Mouse (Mus musculus) frontal cortex, postnatal 25 days (tissue): ENCODE data around the gene Ly86.

ENCODE experiments used
- DNase-seq, 2 experiments: peaks; one replicate each; pipeline ENCODE4 v3.0.0; 2022; ENCODE audit warnings: low spot score in 2 of 2

Gene Ly86

GRCm38 (mm10) chr13:37353868-37354267, 8.9 kb downstream of the Ly86 start:
- no peak for DNase-seq

GRCm38 (mm10) chr13:37354432-37354831, 9.4 kb downstream of the Ly86 start:
- DNase-seq: no peak

GRCm38 (mm10) chr13:37355642-37356331, 10.8 kb downstream of the Ly86 start:
- DNase-seq: no peak

- no peak for DNase-seq
Measured at GRCm38 (mm10) chr13:37356549-37356948, 11.5 kb downstream of the Ly86 start.

GRCm38 (mm10) chr13:37358112-37358511, 13.1 kb downstream of the Ly86 start:
- DNase-seq: no peak

- no peak for DNase-seq
Measured at GRCm38 (mm10) chr13:37361249-37361648, 16.2 kb downstream of the Ly86 start.

GRCm38 (mm10) chr13:37364351-37364750, 19.3 kb downstream of the Ly86 start:
- no peak for DNase-seq

- DNase-seq: no peak
Measured at GRCm38 (mm10) chr13:37376411-37376810, 31.4 kb downstream of the Ly86 start.

GRCm38 (mm10) chr13:37388222-37389202, 43.5 kb downstream of the Ly86 start:
- DNase-seq: peak in 1 of 2 experiments; percentile 16

GRCm38 (mm10) chr13:37389296-37389695, 44.3 kb downstream of the Ly86 start:
- no peak for DNase-seq

- DNase-seq: no peak
Measured at GRCm38 (mm10) chr13:37398791-37399190, 53.8 kb downstream of the Ly86 start.

- no peak for DNase-seq
Measured at GRCm38 (mm10) chr13:37399340-37399739, 54.3 kb downstream of the Ly86 start.

GRCm38 (mm10) chr13:37402421-37402820, 57.4 kb downstream of the Ly86 start:
- DNase-seq: no peak

GRCm38 (mm10) chr13:37403708-37404107, 58.7 kb downstream of the Ly86 start:
- no peak for DNase-seq

GRCm38 (mm10) chr13:37415696-37416095, 70.7 kb downstream of the Ly86 start:
- DNase-seq: peak in 1 of 2 experiments; percentile 22

- no peak for DNase-seq
Measured at GRCm38 (mm10) chr13:37423416-37423815, 78.4 kb downstream of the Ly86 start.

- no peak for DNase-seq
Measured at GRCm38 (mm10) chr13:37424904-37425303, 79.9 kb downstream of the Ly86 start.

- no peak for DNase-seq
Measured at GRCm38 (mm10) chr13:37425406-37425805, 80.4 kb downstream of the Ly86 start.

- DNase-seq: no peak
Measured at GRCm38 (mm10) chr13:37426578-37427336, 81.7 kb downstream of the Ly86 start.

- no peak for DNase-seq
Measured at GRCm38 (mm10) chr13:37428496-37428895, 83.5 kb downstream of the Ly86 start.

GRCm38 (mm10) chr13:37429661-37430271, 84.8 kb downstream of the Ly86 start:
- DNase-seq: no peak

- no peak for DNase-seq
Measured at GRCm38 (mm10) chr13:37431707-37432106, 86.7 kb downstream of the Ly86 start.
